Mouse (Mus musculus) forebrain, embryonic 11.5 days (tissue): ENCODE results near the gene Ppm1m. TPM values are rescaled to one million over a fixed set of nuclear protein-coding genes. Genes with fewer than 3 reads are reported as not detected.

Experiments used
- ATAC-seq: fragments of 200-750 bp; cut with Nextera tagmentation; replicated peaks from 2 replicates; pipeline ENCODE4 v1.8.0; 2017; ENCODE audit warnings: moderate TSS enrichment; ENCODE audit not compliant: low FRiP score
- DNase-seq: peaks from one replicate; pipeline ENCODE4 v3.0.0-alpha.2; 2017; ENCODE audit warnings: low spot score
- H3K27ac ChIP-seq: fragments of 300-500 bp; sonication (generic); 2 replicates; pipeline ENCODE4 v1.5.1; 2014; ENCODE audit warnings: low read depth, low read length
- H3K27me3 ChIP-seq: fragments of 300-500 bp; sonication (generic); 2 replicates; pipeline ENCODE4 v1.6.1; 2014; ENCODE audit warnings: mild to moderate bottlenecking, low read length, mixed read lengths; ENCODE audit not compliant: control insufficient read depth, insufficient read depth
- H3K36me3 ChIP-seq: fragments of 300-500 bp; sonication (generic); 2 replicates; pipeline ENCODE4 v1.6.1; 2014; ENCODE audit warnings: mild to moderate bottlenecking, low read length, moderate library complexity, mixed read lengths; ENCODE audit not compliant: control insufficient read depth, insufficient read depth
- H3K4me1 ChIP-seq: fragments of 300-500 bp; sonication (generic); replicated peaks from 2 replicates; pipeline ENCODE4 v1.6.1; 2014; ENCODE audit warnings: low read length, mixed read lengths; ENCODE audit not compliant: control insufficient read depth, insufficient read depth
- H3K4me2 ChIP-seq: fragments of 300-500 bp; sonication (generic); 2 replicates; pipeline ENCODE4 v1.6.1; 2014; ENCODE audit warnings: low read depth, mild to moderate bottlenecking, low read length, moderate library complexity, mixed read lengths; ENCODE audit not compliant: severe bottlenecking
- H3K4me3 ChIP-seq: fragments of 300-500 bp; sonication (generic); 2 replicates; pipeline ENCODE4 v1.5.1; 2014; ENCODE audit warnings: low read depth, low read length
- H3K9ac ChIP-seq: fragments of 300-500 bp; sonication (generic); 2 replicates; pipeline ENCODE4 v1.6.1; 2014; ENCODE audit warnings: low read length
- H3K9me3 ChIP-seq: fragments of 300-500 bp; sonication (generic); 2 replicates; pipeline ENCODE4 v1.6.1; 2016; ENCODE audit warnings: low read length, mixed read lengths; ENCODE audit not compliant: control insufficient read depth
- WGBS: fragments of 180-500 bp; shearing (Covaris S2); extraction: QIAGEN DNeasy Blood & Tissue Kit; methylation state at CpG from one replicate; pipeline ENCODE4 v1.1.7; 2014; 5-methylcytosine and 5-hydroxymethylcytosine counted together
- polyA plus RNA-seq: library from polyadenylated mRNA; unstranded; fragments of >200 nt; fragmentation: Nextera tagmentation; extraction: Ambion mirVana; gene quantifications from 2 replicates; pipeline ENCODE4 v1.2.1, GENCODE M21; 2014

Ppm1m gene
- polyA plus RNA-seq, 1 experiment from 2014 or later, result 37.5 TPM

DNA sequence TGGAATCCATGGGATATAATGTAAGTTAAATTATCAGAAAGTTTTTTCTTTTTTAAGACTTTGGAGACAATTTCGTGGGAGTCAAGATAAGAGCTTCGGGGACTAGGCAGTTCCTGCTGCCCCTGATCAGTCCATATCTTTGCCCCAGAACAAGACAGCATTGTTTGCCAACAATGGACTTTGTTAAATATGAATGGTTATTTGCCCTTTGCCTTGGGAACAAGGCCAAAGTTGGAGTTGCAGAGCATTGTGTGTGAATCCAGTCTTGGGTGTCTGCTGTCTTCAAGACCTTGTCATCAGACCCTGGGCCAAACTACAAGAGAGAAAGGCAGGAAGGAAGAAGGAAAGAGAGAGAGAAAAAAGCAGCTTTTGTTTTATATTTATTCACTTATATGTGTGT lies 32.8 kb downstream of the Ppm1m start:
- no peaks in the 10 kb centered on the region for H3K9me3 ChIP-seq
- ATAC-seq (no peak), DNase-seq (no peak)
- H3K9ac ChIP-seq, result no peak overlapping the region
- WGBS, result 85% methylated on average over 2 of the region's 2 CpGs
- no peaks in the 10 kb centered on the region for H3K36me3 ChIP-seq
- H3K4me2 ChIP-seq, result no peak overlapping the region
- no peak overlapping the region for H3K27ac ChIP-seq
- no peaks in the 10 kb centered on the region for H3K27me3 ChIP-seq
- peaks cover 3% of the 10 kb centered on the region; the same call in 1 of the 2 replicates for H3K4me1 ChIP-seq
- no peak overlapping the region for H3K4me3 ChIP-seq

DNA sequence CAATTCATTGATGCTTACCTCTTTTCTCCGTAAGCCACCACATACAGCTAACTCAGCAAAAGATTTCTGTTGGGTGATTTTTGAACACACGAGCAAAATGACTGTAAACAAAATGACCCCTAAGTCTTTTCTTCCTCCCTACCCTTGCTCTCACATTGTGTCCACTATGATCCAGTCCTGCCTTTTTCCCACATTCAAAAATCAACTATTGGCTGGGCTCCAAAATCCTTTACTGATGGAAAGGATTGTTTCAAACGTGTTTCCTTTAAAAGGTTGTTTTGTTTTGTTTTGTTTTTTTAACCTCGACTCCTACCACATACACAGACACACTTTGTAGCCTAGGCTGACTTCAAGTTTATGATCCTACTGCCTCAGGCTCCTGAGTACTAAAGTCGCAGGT lies 39.1 kb downstream of the Ppm1m start:
- 49% methylated on average over 5 of the region's 5 CpGs for WGBS
- Histone ChIP-seq H3K4me1 (peaks cover 5% of the 10 kb centered on the region; the same call in 1 of the 2 replicates), H3K27me3 (no peaks in the 10 kb centered on the region), H3K9ac (peak overlapping the region; percentile 63; the same call in 1 of the 2 replicates), H3K4me2 (peak overlapping the region; percentile 67), H3K4me3 (peak overlapping the region; percentile 41), H3K36me3 (no peaks in the 10 kb centered on the region), H3K9me3 (no peaks in the 10 kb centered on the region), H3K27ac (no peak overlapping the region)
- ATAC-seq (no peak), DNase-seq (no peak)

DNA sequence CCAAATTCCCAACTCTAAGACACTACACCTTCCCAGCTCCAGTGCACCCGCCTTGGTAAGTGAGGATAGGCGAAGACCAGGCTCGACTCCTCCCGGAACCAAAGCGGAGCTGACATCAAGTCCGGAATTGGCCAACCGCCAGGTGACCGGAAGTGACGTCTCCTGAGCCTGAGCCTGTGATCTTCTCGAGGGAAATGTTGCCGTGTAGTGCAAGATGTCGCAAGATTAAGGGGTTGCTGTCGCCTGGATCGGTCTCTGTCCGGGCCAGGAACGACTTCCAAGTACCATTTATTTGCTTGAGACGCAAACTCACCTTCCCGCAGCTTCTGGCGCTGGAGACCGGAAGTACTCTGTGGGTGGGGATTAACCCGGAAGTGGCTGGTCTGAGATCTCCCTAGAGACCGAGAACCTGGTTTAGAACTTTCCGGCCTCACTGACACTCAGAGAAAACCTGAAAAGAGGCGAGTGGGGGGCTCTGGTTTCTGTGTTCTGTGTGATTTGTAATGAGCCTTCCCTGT lies 39.7 kb downstream of the Ppm1m start:
- Histone ChIP-seq H3K4me2 (peak overlapping the region; percentile 67), H3K4me1 (peaks cover 6% of the 10 kb centered on the region; the same call in 1 of the 2 replicates), H3K27ac (peak overlapping the region; percentile 85), H3K9ac (peak overlapping the region; percentile 63), H3K9me3 (no peaks in the 10 kb centered on the region), H3K36me3 (no peaks in the 10 kb centered on the region), H3K27me3 (no peaks in the 10 kb centered on the region), H3K4me3 (peak overlapping the region; percentile 41)
- peak; percentile 68 for ATAC-seq
- peak; percentile 94 for DNase-seq
- 5% methylated on average over 24 of the region's 24 CpGs for WGBS

DNA sequence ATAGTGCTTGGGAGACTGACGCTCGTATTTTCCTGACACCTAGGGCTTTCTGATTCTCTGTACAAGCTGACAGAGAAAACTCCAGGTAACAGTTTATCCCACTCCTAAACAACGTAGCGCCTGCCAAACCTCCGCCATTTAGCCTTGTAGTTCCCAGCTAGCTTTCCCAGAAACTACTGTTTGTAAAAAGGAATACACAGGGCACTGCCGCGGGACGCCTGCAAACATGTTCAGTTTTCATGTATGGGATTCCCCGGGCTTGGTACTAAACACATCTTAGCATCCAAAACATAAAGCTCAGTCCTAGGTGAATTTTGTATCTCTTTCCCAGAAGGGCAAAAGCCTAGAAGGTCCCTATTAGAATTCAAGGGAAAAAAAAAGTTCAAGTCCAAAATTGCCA lies 40.3 kb downstream of the Ppm1m start:
- Histone ChIP-seq H3K4me1 (peaks cover 6% of the 10 kb centered on the region; the same call in 1 of the 2 replicates), H3K36me3 (no peaks in the 10 kb centered on the region), H3K4me2 (no peak overlapping the region; the same call in 1 of the 2 replicates), H3K9me3 (no peaks in the 10 kb centered on the region), H3K27ac (no peak overlapping the region), H3K9ac (no peak overlapping the region), H3K4me3 (0 out of 2 replicates have a peak overlapping the region, but pooled peaks have one; percentile 41), H3K27me3 (no peaks in the 10 kb centered on the region)
- DNase-seq (peak; percentile 55), ATAC-seq (no peak)
- 85% methylated on average over 9 of the region's 9 CpGs for WGBS

DNA sequence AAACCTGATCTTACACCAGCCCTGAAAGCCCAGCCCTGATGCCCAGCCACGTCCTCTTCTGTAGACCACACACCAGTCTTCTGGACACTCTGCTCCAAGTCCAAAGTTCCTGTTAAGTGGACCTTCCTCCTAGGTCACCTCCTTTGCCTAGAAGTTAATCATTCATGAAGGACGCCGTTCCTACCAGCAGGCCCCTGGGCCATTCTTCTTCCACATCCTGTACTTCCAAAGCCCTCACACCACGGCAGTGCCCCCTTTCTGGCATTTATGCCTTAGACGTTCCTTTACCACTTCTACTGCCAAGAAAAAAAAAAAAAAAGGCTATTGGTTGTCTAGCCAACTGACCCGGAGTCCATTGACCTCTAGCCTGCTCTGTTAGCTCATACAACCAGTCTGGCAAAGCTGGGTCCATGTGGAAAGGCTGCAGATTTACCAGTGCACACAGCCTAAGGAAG lies 41.5 kb downstream of the Ppm1m start, which contains the start of gene Glyctk:
TSS of gene Glyctk (minus strand) at position 102 of the 455 bp plus-strand sequence.
- ATAC-seq, result no peak
- Histone ChIP-seq H3K4me1 (peaks cover 6% of the 10 kb centered on the region; the same call in 1 of the 2 replicates), H3K9me3 (no peaks in the 10 kb centered on the region), H3K9ac (no peak within 1 kb of the TSS; the same call in 1 of the 2 replicates), H3K4me2 (no peak within 1 kb of the TSS), H3K27ac (no peak within 1 kb of the TSS), H3K4me3 (no peak within 1 kb of the TSS), H3K27me3 (no peaks in the 10 kb centered on the region), H3K36me3 (no peaks in the 10 kb centered on the region; the same call in 1 of the 2 replicates)
- WGBS, result 83% methylated on average over 6 of the region's 6 CpGs
- DNase-seq, result no peak

DNA sequence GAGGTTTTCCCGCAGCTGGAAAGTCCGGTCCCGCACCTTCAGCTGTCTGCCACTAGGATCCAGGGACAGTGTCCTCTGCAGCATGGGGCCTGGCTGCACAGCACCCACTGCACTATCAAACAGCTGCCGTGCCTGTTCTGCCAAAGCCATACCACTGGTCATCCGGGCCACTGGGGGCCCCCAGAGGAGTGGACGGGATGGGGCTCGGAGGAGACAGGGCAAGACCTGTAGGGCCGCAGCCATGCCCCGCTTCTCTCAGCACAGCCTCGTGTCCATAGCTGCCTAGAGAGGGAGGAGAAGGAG lies 42.0 kb downstream of the Ppm1m start:
- ATAC-seq (no peak), DNase-seq (no peak)
- H3K9me3 ChIP-seq, result no peaks in the 10 kb centered on the region
- peaks cover 6% of the 10 kb centered on the region; the same call in 1 of the 2 replicates for H3K4me1 ChIP-seq
- no peaks in the 10 kb centered on the region for H3K27me3 ChIP-seq
- no peak overlapping the region for H3K4me2 ChIP-seq
- WGBS, result 79% methylated on average over 10 of the region's 10 CpGs
- no peaks in the 10 kb centered on the region; the same call in 1 of the 2 replicates for H3K36me3 ChIP-seq
- no peak overlapping the region for H3K4me3 ChIP-seq
- no peak overlapping the region for H3K27ac ChIP-seq
- H3K9ac ChIP-seq, result no peak overlapping the region

DNA sequence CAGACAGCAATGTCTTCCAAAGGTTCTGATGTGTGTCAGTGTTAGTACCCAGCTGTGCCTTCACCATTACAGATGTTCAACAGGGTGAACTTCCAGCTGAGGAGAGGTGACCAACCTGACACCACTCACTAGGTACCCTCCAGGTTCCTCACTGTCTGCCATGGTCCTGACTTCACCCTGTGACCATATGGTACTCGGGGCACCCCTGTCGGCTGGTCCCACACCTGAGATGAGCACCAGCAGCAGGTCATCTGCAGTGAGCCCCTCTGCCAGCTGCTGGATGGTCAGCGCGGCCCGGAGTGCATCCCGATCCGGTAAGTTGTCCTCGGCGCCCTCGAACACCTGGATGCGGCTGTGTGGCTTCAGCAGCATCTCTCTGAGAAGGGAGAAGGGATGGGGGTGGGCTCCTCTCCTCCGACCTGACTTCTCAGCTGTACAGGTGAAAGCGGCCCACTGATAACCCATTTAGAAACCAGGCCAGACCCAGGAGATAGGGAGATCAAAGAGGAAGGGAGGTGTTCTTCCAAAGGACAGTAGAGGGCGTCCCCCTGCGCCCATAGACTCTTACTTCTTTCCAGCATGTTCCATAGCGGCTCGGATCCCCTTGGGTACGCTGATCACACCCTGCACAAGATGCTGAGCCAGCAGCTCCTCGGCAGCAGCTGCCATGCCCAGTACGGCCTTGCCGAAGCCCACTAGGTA lies 42.5 kb downstream of the Ppm1m start:
- no peak overlapping the region; the same call in 1 of the 2 replicates for H3K9ac ChIP-seq
- H3K27ac ChIP-seq, result no peak overlapping the region
- no peak overlapping the region for H3K4me2 ChIP-seq
- H3K27me3 ChIP-seq, result no peaks in the 10 kb centered on the region
- peaks cover 6% of the 10 kb centered on the region; the same call in 1 of the 2 replicates for H3K4me1 ChIP-seq
- ATAC-seq, result peak; percentile 11; the same call in 1 of the 2 replicates
- no peak overlapping the region for H3K4me3 ChIP-seq
- WGBS, result 80% methylated on average over 21 of the region's 21 CpGs
- peaks cover 4% of the 10 kb centered on the region; the same call in 1 of the 2 replicates for H3K36me3 ChIP-seq
- DNase-seq, result peak; percentile 63
- H3K9me3 ChIP-seq, result no peaks in the 10 kb centered on the region

DNA sequence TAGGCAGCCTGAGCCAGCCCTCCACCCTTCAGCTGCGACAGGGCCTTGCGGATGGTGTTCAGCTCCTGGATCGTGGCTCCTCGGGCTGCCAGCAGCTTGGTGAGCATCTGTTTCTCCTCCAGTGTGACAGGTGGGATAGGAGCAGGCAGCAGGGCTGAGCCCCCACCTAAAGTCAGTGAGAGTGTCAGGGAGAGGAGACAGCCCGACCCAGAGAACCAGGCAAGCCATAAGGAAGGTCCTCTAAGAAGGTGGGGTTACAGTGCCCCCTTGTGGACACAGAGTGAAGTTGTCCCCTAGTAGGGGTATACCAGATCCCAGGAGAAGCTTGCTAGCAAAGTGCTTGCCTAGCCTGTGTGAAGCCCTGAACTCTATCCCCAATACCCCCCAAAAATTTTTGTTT lies 43.1 kb downstream of the Ppm1m start:
- no peak overlapping the region for H3K4me3 ChIP-seq
- H3K36me3 ChIP-seq, result peaks cover 5% of the 10 kb centered on the region; the same call in 1 of the 2 replicates
- H3K9ac ChIP-seq, result 0 out of 2 replicates have a peak overlapping the region, but pooled peaks have one; percentile 24
- H3K27ac ChIP-seq, result no peak overlapping the region
- H3K27me3 ChIP-seq, result no peaks in the 10 kb centered on the region
- no peaks in the 10 kb centered on the region for H3K9me3 ChIP-seq
- WGBS, result 51% methylated on average over 5 of the region's 5 CpGs
- DNase-seq (peak; percentile 85), ATAC-seq (peak; percentile 71)
- H3K4me2 ChIP-seq, result no peak overlapping the region
- peaks cover 7% of the 10 kb centered on the region; the same call in 1 of the 2 replicates for H3K4me1 ChIP-seq
